Mouse (Mus musculus) intestine, embryonic 15.5 days (tissue): ENCODE measurements at regions not wholly inside any gene's neighbourhood (a gene's known extent, or its start where the extent isn't known, plus 50 kb on each side); places are given as distances from the start of the nearest gene placed in this dataset.

ENCODE experiments used
- ATAC-seq: fragments of 200-750 bp; cut with Nextera tagmentation; 2 replicates; pipeline ENCODE4 v1.8.0; 2017; ENCODE audit warnings: moderate TSS enrichment, moderate library complexity
- H3K27ac ChIP-seq: fragments of 300-500 bp; sonication (generic); 2 replicates; pipeline ENCODE4 v1.5.1; 2015; ENCODE audit warnings: mild to moderate bottlenecking, inconsistent platforms
- H3K27me3 ChIP-seq: fragments of 300-500 bp; sonication (generic); replicated peaks from 2 replicates; pipeline ENCODE4 v1.6.1; 2015; ENCODE audit warnings: inconsistent platforms
- H3K36me3 ChIP-seq: fragments of 300-500 bp; sonication (generic); 2 replicates; pipeline ENCODE4 v1.6.1; 2015; ENCODE audit warnings: inconsistent platforms
- H3K4me1 ChIP-seq: fragments of 300-500 bp; sonication (generic); replicated peaks from 2 replicates; pipeline ENCODE4 v1.6.1; 2015; ENCODE audit warnings: inconsistent platforms
- H3K4me2 ChIP-seq: fragments of 300-500 bp; sonication (generic); replicated peaks from 2 replicates; pipeline ENCODE4 v1.6.1; 2015; ENCODE audit warnings: mild to moderate bottlenecking, inconsistent platforms
- H3K4me3 ChIP-seq: fragments of 300-500 bp; sonication (generic); replicated peaks from 2 replicates; pipeline ENCODE4 v1.5.1; 2015; ENCODE audit warnings: inconsistent platforms
- H3K9ac ChIP-seq: fragments of 300-500 bp; sonication (generic); 2 replicates; pipeline ENCODE4 v1.6.1; 2015; ENCODE audit warnings: inconsistent platforms
- H3K9me3 ChIP-seq: fragments of 300-500 bp; sonication (generic); 2 replicates; pipeline ENCODE4 v1.6.1; 2016; ENCODE audit warnings: inconsistent platforms
- WGBS: fragments of 180-500 bp; shearing (Covaris S2); methylation state at CpG from one replicate; pipeline ENCODE4 v1.1.7; 2015; 5-methylcytosine and 5-hydroxymethylcytosine counted together

DNA sequence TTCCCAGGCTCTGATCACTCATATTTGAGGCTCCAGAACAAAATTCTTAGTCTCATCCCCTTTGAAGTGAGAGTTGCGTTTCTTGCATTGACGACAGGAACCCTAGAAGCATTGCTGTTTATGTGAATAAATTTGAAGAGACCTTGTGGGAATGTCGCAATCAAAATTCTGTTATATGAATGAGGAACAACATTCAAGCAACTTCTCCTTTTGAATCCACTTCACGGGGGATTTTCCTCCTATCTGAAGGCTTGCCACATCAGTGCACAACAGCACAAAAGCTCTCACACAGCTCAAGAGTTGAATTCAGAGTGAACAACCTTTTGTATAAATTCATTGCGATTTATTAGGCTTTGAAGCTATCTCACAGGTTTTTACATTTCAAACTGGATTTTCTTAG is 360.2 kb upstream of the Fbxo33 start:
- H3K27me3 ChIP-seq, result no peaks in the 10 kb centered on the region
- no peaks in the 10 kb centered on the region for H3K36me3 ChIP-seq
- no peak overlapping the region for H3K27ac ChIP-seq
- WGBS, result 82% methylated on average over 5 of the region's 5 CpGs
- no peak overlapping the region for H3K4me2 ChIP-seq
- H3K9ac ChIP-seq, result no peak overlapping the region
- no peak for ATAC-seq
- H3K9me3 ChIP-seq, result no peaks in the 10 kb centered on the region
- H3K4me3 ChIP-seq, result no peak overlapping the region
- no peaks in the 10 kb centered on the region for H3K4me1 ChIP-seq

DNA sequence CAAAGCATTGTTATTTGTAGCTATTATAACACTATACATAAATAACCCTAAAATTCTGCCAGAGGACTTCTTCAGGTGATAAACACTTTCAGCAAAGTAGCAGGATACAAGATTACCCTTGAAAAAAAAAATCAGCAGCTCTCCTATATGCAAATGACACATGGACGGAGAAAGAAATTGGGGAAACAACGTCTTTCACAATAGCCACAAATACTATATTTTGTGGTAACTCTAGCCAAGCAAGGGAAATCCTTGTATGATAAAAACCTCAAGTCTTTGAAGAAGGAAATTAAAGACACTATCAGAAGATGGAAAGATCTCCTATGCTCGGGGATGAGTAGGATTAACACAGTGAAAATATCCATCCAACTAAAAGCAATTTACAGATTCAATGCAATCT is 344.4 kb upstream of the Fbxo33 start:
- Histone ChIP-seq H3K36me3 (no peaks in the 10 kb centered on the region), H3K4me1 (no peaks in the 10 kb centered on the region), H3K9ac (no peak overlapping the region), H3K9me3 (no peaks in the 10 kb centered on the region), H3K4me3 (no peak overlapping the region), H3K27ac (no peak overlapping the region), H3K27me3 (no peaks in the 10 kb centered on the region), H3K4me2 (no peak overlapping the region)
- WGBS, result 87% methylated on average over 3 of the region's 3 CpGs
- ATAC-seq, result no peak

DNA sequence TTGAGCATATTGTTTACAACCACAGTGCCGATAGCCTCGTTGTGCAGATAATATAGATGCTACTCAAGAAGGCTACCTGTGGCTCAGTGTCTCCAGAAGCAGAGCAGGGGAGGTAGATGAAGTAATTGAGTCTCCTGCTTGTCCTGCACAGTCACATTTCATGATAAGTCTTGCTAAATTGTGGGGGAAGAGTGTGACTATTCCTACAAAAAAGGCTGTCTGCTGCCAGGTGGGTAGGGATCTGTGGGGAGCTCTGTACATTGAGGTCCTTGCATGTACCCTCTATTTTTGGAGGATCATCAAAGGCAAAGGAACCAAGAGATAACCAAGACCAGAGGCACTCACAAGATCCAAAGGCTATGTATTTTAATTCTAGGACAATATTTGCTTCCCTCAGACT is 320.3 kb upstream of the Fbxo33 start:
- Histone ChIP-seq H3K4me1 (no peaks in the 10 kb centered on the region), H3K4me3 (no peak overlapping the region), H3K4me2 (no peak overlapping the region), H3K36me3 (no peaks in the 10 kb centered on the region), H3K27me3 (no peaks in the 10 kb centered on the region), H3K9ac (no peak overlapping the region), H3K27ac (no peak overlapping the region), H3K9me3 (no peaks in the 10 kb centered on the region)
- ATAC-seq, result no peak
- 78% methylated on average over 2 of the region's 2 CpGs for WGBS

DNA sequence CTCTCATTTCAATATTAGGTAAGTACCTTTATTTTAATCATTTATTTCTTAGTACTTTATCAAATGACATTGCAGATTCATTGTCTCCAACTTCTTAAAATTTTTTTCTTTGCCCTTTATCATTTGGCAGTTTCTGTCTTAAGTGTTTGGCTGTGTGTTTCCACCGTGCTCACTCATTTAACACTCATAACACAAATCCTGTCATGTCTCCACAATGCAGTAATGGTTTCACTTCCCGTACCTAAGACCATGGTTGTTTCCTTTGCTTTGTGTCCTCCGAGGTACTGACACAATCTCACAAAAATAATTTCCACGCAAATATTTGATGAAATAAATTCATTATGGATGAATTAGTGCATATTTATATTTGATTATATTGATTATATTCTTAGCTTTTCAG is 311.0 kb upstream of the Fbxo33 start:
- H3K4me2 ChIP-seq, result no peak overlapping the region
- 79% methylated on average over 4 of the region's 4 CpGs for WGBS
- no peak overlapping the region for H3K4me3 ChIP-seq
- H3K27ac ChIP-seq, result no peak overlapping the region
- no peak for ATAC-seq
- no peaks in the 10 kb centered on the region for H3K36me3 ChIP-seq
- no peak overlapping the region for H3K9ac ChIP-seq
- H3K4me1 ChIP-seq, result no peaks in the 10 kb centered on the region
- H3K9me3 ChIP-seq, result no peaks in the 10 kb centered on the region
- H3K27me3 ChIP-seq, result no peaks in the 10 kb centered on the region

DNA sequence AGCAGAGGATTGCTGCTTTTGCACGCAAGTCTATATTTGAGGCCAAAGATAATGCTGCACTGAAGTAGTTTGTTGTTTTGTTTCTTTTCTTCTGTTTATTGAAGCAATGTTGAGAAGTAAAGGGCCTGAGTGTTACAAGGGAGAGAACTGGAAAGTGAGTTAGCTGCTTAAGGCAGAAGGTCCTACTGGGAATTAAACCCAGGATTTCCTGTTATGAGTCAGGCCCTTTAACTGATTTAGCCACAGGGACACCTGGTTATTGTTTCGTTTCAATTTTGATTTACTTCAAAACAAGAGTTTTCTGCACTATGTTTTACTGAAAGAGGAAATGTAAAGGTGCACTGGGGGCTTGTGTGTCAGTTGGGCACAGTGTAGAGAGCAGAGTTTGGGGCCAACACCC is 303.8 kb upstream of the Fbxo33 start:
- H3K4me1 ChIP-seq, result no peaks in the 10 kb centered on the region
- H3K9me3 ChIP-seq, result no peaks in the 10 kb centered on the region
- no peak overlapping the region for H3K9ac ChIP-seq
- no peaks in the 10 kb centered on the region for H3K27me3 ChIP-seq
- H3K4me2 ChIP-seq, result no peak overlapping the region
- no peak overlapping the region for H3K27ac ChIP-seq
- no peaks in the 10 kb centered on the region for H3K36me3 ChIP-seq
- ATAC-seq, result no peak
- WGBS, result 73% methylated on average over 2 of the region's 2 CpGs
- H3K4me3 ChIP-seq, result no peak overlapping the region

DNA sequence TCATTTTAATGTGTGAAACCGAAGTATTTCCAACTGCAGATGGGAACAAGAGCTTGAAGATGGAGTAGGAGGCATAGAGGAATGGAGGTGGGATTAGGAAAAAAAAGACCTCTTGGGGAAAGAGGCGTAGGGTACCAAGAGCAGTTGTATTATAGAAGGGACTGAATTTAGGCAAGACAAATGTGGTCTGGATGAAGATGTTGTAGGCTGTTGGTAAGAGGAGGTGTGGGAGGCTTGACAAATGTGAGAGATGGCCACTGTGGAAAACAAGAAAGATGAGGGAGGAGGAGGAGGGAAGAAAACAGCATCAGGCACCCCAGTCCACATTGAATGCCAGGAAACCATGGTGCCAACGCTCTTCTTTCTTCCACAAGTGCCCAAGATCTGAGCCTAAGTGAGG is 302.4 kb upstream of the Fbxo33 start:
- Histone ChIP-seq H3K4me3 (no peak overlapping the region), H3K27me3 (no peaks in the 10 kb centered on the region), H3K36me3 (no peaks in the 10 kb centered on the region), H3K4me2 (no peak overlapping the region), H3K4me1 (no peaks in the 10 kb centered on the region), H3K9me3 (no peaks in the 10 kb centered on the region), H3K27ac (no peak overlapping the region), H3K9ac (no peak overlapping the region)
- no peak for ATAC-seq
- 92% methylated on average over 3 of the region's 3 CpGs for WGBS

DNA sequence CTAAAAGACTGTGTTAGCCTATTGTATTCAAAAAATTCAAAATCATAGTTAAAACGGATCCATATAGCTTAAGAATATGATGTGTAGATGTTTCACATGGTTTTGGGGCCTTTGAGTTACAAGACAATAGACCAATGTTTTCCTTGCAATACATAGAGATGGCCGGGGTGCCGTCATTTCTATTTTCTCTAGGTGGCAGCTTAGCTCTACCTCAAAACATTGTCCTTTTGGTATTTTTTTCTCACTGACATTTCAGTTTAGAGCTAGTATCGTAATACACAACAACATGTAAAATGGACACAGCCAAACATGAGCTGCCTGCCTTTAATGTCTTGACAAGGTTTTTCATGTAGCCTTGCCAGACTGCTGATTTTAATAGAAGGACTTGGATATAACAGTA is 290.3 kb upstream of the Fbxo33 start:
- Histone ChIP-seq H3K4me1 (no peaks in the 10 kb centered on the region), H3K4me3 (no peak overlapping the region), H3K9me3 (no peaks in the 10 kb centered on the region), H3K27me3 (no peaks in the 10 kb centered on the region), H3K36me3 (no peaks in the 10 kb centered on the region), H3K27ac (no peak overlapping the region), H3K4me2 (no peak overlapping the region), H3K9ac (no peak overlapping the region)
- no peak for ATAC-seq
- 84% methylated on average over 4 of the region's 4 CpGs for WGBS

DNA sequence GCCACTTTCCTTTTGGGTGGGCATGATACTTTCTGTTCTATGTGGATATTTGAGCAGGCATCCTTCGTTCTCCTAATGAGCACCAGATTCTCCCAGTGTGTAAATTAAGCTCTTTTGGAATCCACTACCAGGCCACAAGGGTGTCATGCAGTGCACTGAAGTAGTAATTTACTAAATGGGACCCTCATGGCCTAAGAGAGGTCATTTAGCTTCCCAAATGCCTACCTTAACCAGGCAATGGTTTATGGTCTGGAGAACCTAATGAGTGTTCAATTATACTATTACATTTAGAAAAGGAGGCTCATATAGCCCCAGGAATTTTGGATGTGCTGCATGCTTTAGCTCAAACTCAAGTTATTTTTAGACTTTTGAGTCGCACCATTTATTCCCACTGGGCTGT is 289.6 kb upstream of the Fbxo33 start:
- H3K4me1 ChIP-seq, result no peaks in the 10 kb centered on the region
- H3K27me3 ChIP-seq, result no peaks in the 10 kb centered on the region
- H3K4me3 ChIP-seq, result no peak overlapping the region
- no peak overlapping the region for H3K27ac ChIP-seq
- no peaks in the 10 kb centered on the region for H3K36me3 ChIP-seq
- H3K9ac ChIP-seq, result no peak overlapping the region
- H3K9me3 ChIP-seq, result no peaks in the 10 kb centered on the region
- H3K4me2 ChIP-seq, result no peak overlapping the region
- no peak for ATAC-seq
- WGBS, result 73% methylated on average over 2 of the region's 2 CpGs

DNA sequence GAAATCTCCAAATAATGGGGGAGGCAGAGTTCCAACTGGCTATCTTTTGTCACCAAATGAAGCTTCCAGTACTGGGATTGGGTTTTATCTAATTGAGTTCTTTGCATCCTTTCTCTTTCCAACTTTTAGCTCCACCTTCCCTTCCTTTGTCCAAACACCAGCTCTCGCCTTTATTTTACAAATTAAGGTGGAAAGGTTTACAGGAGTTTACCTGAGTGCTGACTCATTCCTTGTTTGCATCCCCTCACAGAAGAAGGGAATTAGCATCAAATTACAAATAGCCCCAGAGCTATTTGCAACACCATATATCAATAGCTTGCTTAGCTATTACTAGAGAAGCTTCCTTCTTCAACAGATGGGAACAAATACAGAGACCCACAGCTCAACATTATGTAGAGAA is 287.9 kb upstream of the Fbxo33 start:
- WGBS, result 41% methylated on average over 1 of the region's 1 CpGs
- ATAC-seq, result no peak
- Histone ChIP-seq H3K36me3 (no peaks in the 10 kb centered on the region), H3K4me1 (no peaks in the 10 kb centered on the region), H3K4me2 (no peak overlapping the region), H3K9ac (no peak overlapping the region), H3K9me3 (no peaks in the 10 kb centered on the region), H3K4me3 (no peak overlapping the region), H3K27ac (no peak overlapping the region), H3K27me3 (no peaks in the 10 kb centered on the region)

DNA sequence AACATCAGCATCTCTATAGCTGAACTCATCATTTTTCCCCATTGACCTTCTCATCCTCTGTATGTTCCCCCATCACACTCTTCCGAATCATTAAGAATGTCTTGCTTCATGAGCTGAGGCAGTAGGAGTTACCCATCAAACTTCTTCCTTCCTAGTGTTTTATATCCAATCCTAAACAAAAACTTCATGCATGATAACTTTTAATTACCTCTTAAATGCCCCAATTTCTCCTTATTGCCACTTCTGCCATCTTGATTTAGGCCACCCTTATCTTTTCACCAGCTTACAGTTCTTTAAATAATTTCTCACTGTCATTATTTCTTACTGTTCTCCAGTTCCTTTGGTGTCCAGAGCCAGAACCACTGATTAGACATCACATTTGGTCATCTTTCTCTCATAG is 277.9 kb upstream of the Fbxo33 start:
- Histone ChIP-seq H3K4me2 (no peak overlapping the region), H3K36me3 (no peaks in the 10 kb centered on the region), H3K4me3 (no peak overlapping the region), H3K27me3 (no peaks in the 10 kb centered on the region), H3K4me1 (no peaks in the 10 kb centered on the region), H3K9ac (no peak overlapping the region), H3K27ac (no peak overlapping the region), H3K9me3 (no peaks in the 10 kb centered on the region)
- 83% methylated on average over 1 of the region's 1 CpGs for WGBS
- ATAC-seq, result no peak

DNA sequence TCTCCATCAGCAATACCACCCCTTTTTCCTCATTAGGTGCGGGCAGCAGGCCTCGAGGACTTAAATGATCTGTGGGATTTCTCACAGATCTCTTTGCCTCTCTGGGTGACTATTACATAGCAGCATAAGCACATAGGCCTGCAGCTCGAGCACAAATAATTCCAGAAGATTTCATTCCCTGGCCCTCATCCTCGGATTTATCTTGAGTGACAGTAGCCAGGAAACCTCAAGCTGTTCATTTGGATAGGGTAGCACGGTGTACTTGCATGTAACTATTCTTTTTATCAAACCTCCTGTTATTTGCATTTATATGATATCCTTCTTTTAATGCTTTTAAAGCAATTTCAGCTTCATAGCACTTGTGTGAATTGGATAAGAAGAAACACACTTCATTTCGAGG is 268.5 kb upstream of the Fbxo33 start:
- Histone ChIP-seq H3K27ac (no peak overlapping the region), H3K4me1 (no peaks in the 10 kb centered on the region), H3K4me3 (no peak overlapping the region), H3K4me2 (no peak overlapping the region), H3K36me3 (no peaks in the 10 kb centered on the region), H3K9me3 (no peaks in the 10 kb centered on the region), H3K9ac (no peak overlapping the region), H3K27me3 (no peaks in the 10 kb centered on the region)
- no peak for ATAC-seq
- whole genome bisulfite sequencing, result 74% methylated on average over 6 of the region's 6 CpGs

DNA sequence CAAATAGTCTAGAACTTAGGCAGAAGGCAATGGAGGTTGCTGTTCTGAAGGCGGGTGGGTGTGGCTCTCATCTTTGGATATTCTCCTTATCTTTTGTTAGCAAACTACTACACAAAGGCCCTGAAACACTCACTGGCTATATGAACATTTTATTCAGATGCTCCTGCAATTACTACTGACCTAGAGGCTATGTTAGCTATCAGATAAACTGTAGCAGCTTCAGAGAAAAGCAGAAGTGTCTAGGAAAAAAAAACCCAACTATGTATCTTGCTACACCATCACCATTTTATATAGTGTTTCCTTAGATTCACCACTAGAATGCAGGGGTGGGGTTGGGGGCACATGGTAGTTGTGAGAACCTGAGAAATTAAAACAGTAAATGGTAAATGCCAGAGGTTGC is 268.0 kb upstream of the Fbxo33 start:
- Histone ChIP-seq H3K9me3 (no peaks in the 10 kb centered on the region), H3K27ac (no peak overlapping the region), H3K4me2 (no peak overlapping the region), H3K4me1 (no peaks in the 10 kb centered on the region), H3K4me3 (no peak overlapping the region), H3K36me3 (no peaks in the 10 kb centered on the region), H3K9ac (no peak overlapping the region), H3K27me3 (no peaks in the 10 kb centered on the region)
- no peak for ATAC-seq
- 85% methylated on average over 1 of the region's 1 CpGs for WGBS

DNA sequence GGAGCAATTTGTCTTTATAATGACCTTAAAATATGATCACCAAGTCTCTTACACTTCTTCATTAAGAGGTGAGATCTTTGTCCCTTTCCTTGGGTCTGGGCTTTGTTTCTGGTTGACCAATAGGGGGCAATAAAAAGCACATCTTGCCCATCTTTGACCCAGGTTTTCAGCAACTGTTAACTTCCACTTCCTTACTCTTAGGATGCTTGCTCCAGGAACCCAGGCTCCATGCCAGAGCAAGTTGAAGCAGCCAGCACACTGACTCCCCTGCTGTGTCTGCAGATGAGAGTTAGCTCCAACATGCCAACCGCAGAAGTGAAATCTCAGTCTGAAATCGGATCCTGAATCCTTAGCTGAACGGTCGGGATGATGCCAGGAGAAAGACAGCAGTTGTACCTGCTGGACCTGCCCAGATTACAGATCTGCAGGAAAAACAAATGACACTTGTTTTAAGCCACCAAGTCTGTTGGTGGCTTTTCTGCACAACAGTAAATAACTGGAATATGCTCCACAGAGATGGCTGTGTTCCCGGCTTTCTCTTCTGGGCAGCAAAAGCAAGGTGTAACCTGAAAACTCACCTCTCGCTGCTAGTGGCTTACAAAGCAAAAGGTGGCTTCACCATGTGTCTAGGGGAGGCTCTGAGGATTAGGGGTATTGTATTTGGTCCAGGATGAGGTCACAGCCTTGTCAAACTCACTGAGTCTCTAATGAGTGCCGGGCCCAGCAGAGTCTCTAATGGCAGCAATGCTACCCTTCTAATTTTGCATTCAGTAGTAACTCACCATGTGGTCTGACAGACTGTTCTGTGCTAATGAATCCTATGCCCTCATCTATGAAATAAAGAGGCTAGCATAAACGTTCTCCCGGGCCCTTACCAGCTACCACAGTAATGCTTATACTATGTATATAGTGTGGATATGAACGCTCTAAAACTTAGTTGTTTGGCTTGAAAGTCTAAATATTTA is 241.8 kb upstream of the Fbxo33 start:
- Histone ChIP-seq H3K4me2 (no peak overlapping the region), H3K4me3 (no peak overlapping the region), H3K27ac (no peak overlapping the region), H3K27me3 (no peaks in the 10 kb centered on the region), H3K4me1 (no peaks in the 10 kb centered on the region), H3K9me3 (no peaks in the 10 kb centered on the region), H3K9ac (no peak overlapping the region), H3K36me3 (no peaks in the 10 kb centered on the region)
- ATAC-seq, result no peak
- WGBS, result 72% methylated on average over 10 of the region's 10 CpGs
